Mouse (Mus musculus) forebrain, embryonic 11.5 days (tissue): ENCODE measurements around the gene Hrasls. TPM values are rescaled to one million over a fixed set of nuclear protein-coding genes. Genes with fewer than 3 reads are reported as not detected.

Experiments used
- ATAC-seq: fragments of 200-750 bp; cut with Nextera tagmentation; replicated peaks from 2 replicates; pipeline ENCODE4 v1.8.0; 2017; ENCODE audit warnings: moderate TSS enrichment; ENCODE audit not compliant: low FRiP score
- DNase-seq: peaks from one replicate; pipeline ENCODE4 v3.0.0-alpha.2; 2017; ENCODE audit warnings: low spot score
- H3K27ac ChIP-seq: fragments of 300-500 bp; sonication (generic); 2 replicates; pipeline ENCODE4 v1.5.1; 2014; ENCODE audit warnings: low read depth, low read length
- H3K27me3 ChIP-seq: fragments of 300-500 bp; sonication (generic); 2 replicates; pipeline ENCODE4 v1.6.1; 2014; ENCODE audit warnings: mild to moderate bottlenecking, low read length, mixed read lengths; ENCODE audit not compliant: control insufficient read depth, insufficient read depth
- H3K36me3 ChIP-seq: fragments of 300-500 bp; sonication (generic); 2 replicates; pipeline ENCODE4 v1.6.1; 2014; ENCODE audit warnings: mild to moderate bottlenecking, low read length, moderate library complexity, mixed read lengths; ENCODE audit not compliant: control insufficient read depth, insufficient read depth
- H3K4me1 ChIP-seq: fragments of 300-500 bp; sonication (generic); replicated peaks from 2 replicates; pipeline ENCODE4 v1.6.1; 2014; ENCODE audit warnings: low read length, mixed read lengths; ENCODE audit not compliant: control insufficient read depth, insufficient read depth
- H3K4me2 ChIP-seq: fragments of 300-500 bp; sonication (generic); 2 replicates; pipeline ENCODE4 v1.6.1; 2014; ENCODE audit warnings: low read depth, mild to moderate bottlenecking, low read length, moderate library complexity, mixed read lengths; ENCODE audit not compliant: severe bottlenecking
- H3K4me3 ChIP-seq: fragments of 300-500 bp; sonication (generic); 2 replicates; pipeline ENCODE4 v1.5.1; 2014; ENCODE audit warnings: low read depth, low read length
- H3K9ac ChIP-seq: fragments of 300-500 bp; sonication (generic); 2 replicates; pipeline ENCODE4 v1.6.1; 2014; ENCODE audit warnings: low read length
- H3K9me3 ChIP-seq: fragments of 300-500 bp; sonication (generic); 2 replicates; pipeline ENCODE4 v1.6.1; 2016; ENCODE audit warnings: low read length, mixed read lengths; ENCODE audit not compliant: control insufficient read depth
- WGBS: fragments of 180-500 bp; shearing (Covaris S2); extraction: QIAGEN DNeasy Blood & Tissue Kit; methylation state at CpG from one replicate; pipeline ENCODE4 v1.1.7; 2014; 5-methylcytosine and 5-hydroxymethylcytosine counted together
- polyA plus RNA-seq: library from polyadenylated mRNA; unstranded; fragments of >200 nt; fragmentation: Nextera tagmentation; extraction: Ambion mirVana; gene quantifications from 2 replicates; pipeline ENCODE4 v1.2.1, GENCODE M21; 2014

Hrasls gene
- polyA plus RNA-seq, 1 experiment from 2014 or later: 1.8 TPM

DNA sequence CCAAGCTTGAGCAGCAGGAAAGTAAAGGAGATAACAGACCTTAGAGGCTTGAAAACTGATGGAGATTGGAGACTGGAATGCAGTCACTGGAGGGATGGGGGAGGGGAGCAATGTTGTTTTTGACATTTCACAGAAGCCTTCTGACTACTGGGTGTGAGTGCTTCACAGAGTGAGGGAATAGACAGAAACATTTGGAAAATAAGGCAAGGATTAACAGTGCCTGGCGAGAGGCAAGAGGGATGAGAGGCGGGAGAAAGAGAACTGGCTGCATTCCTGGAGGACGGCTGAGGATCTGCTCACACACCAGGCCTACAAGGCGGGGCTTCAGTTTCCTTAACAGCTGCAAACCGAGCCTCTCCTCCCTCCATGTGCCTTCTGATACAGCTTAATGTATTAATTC lies 11.0 kb upstream of the Hrasls start:
- Histone ChIP-seq H3K4me2 (no peak overlapping the region), H3K9me3 (no peaks in the 10 kb centered on the region), H3K9ac (no peak overlapping the region), H3K36me3 (no peaks in the 10 kb centered on the region), H3K27me3 (no peaks in the 10 kb centered on the region), H3K27ac (no peak overlapping the region), H3K4me3 (no peak overlapping the region), H3K4me1 (no peaks in the 10 kb centered on the region)
- no peak for DNase-seq
- no peak for ATAC-seq
- WGBS: 21% methylated on average over 5 of the region's 5 CpGs

DNA sequence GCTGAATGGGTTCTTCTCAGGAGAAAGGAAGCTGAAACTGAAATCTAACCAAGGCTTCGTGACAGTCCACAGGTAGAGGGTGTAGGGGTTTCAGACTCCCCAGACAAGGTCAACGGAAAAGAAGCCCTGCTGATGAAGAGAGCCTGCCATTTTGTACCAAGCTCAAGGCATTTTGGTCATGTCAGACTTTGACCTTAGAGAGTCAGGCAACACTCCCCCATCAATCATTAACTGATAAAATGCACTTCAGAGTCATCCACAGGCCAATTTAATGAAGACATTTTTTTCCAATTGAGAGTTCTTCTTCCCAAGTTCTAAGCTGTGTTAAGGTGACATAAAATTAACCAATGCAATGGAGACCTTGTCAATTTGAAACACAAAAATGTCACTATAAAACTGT lies 8.3 kb upstream of the Hrasls start:
- Histone ChIP-seq H3K9me3 (no peaks in the 10 kb centered on the region), H3K4me3 (no peak overlapping the region), H3K4me1 (no peaks in the 10 kb centered on the region), H3K36me3 (no peaks in the 10 kb centered on the region), H3K27me3 (no peaks in the 10 kb centered on the region), H3K9ac (no peak overlapping the region), H3K27ac (no peak overlapping the region), H3K4me2 (no peak overlapping the region)
- no peak for ATAC-seq
- 85% methylated on average over 2 of the region's 2 CpGs for WGBS
- no peak for DNase-seq

DNA sequence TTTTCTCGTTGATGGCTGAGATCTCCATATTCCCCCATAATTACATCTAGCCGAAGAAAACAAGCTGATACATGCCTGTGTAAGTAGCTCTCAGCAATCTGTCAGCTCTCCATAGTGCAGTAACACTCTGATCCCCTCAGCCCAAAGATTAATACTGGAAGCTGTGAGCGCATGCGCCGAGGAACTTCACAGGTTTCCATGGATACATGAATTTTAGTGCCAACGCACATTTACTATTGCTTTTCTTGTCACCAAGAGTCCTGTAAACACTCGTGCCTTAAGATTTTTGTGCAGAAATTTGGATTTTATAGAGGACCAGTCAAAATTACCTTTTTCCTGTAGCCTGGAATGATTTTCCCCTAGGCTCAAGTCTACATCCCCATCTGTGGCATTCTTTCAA lies 4.6 kb upstream of the Hrasls start:
- no peak for DNase-seq
- ATAC-seq: no peak
- Histone ChIP-seq H3K27ac (no peak overlapping the region), H3K4me1 (no peaks in the 10 kb centered on the region), H3K36me3 (no peaks in the 10 kb centered on the region), H3K9me3 (no peaks in the 10 kb centered on the region), H3K4me2 (no peak overlapping the region), H3K27me3 (no peaks in the 10 kb centered on the region), H3K4me3 (no peak overlapping the region), H3K9ac (no peak overlapping the region)
- 81% methylated on average over 7 of the region's 7 CpGs for WGBS

DNA sequence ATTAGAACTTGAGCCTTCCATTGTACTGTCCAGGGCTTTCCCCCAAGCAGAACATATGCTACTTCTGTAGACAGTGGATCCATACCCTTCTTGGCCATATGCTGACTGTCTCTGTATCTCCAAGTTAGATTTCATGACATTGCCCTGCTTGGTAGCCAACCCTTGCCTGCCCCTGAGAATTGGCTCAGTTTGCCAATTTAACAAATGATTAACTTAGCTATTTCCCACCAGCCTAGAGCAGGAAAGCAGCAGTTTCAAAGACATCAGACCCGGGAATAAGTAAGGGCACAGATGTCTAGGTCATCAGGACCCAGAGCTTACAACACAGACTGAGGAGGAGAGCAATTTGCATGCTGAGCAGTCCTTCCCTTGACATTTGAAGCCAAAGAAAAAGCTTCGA lies 3.9 kb upstream of the Hrasls start:
- WGBS: 53% methylated on average over 2 of the region's 2 CpGs
- H3K4me3 ChIP-seq: no peak overlapping the region
- H3K9me3 ChIP-seq: no peaks in the 10 kb centered on the region
- H3K27ac ChIP-seq: no peak overlapping the region
- ATAC-seq (no peak), DNase-seq (no peak)
- H3K27me3 ChIP-seq: no peaks in the 10 kb centered on the region
- no peaks in the 10 kb centered on the region for H3K36me3 ChIP-seq
- H3K4me1 ChIP-seq: no peaks in the 10 kb centered on the region
- no peak overlapping the region for H3K4me2 ChIP-seq
- no peak overlapping the region for H3K9ac ChIP-seq

DNA sequence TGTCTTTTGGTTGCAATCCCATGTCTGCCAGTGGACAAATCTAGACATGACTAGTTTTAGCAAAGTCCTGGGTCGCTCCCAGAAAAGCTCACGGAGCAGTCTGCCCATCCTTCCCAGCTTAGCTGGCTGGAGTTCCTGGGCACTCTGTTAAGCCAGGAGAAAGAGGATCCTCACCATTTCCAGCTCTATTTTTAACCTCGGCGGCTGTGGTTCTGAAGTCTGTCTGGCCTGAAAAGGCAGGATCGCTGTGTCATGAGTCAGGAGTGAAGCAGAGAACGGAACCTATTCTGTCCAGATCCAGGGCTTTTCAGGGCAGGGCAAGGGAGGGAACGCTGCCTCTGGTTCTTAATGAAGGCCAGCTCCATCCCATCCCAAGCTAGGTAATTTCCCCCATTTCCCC lies 654 bp upstream of the Hrasls start:
- no peak overlapping the region for H3K27ac ChIP-seq
- no peak for ATAC-seq
- WGBS: 75% methylated on average over 7 of the region's 7 CpGs

DNA sequence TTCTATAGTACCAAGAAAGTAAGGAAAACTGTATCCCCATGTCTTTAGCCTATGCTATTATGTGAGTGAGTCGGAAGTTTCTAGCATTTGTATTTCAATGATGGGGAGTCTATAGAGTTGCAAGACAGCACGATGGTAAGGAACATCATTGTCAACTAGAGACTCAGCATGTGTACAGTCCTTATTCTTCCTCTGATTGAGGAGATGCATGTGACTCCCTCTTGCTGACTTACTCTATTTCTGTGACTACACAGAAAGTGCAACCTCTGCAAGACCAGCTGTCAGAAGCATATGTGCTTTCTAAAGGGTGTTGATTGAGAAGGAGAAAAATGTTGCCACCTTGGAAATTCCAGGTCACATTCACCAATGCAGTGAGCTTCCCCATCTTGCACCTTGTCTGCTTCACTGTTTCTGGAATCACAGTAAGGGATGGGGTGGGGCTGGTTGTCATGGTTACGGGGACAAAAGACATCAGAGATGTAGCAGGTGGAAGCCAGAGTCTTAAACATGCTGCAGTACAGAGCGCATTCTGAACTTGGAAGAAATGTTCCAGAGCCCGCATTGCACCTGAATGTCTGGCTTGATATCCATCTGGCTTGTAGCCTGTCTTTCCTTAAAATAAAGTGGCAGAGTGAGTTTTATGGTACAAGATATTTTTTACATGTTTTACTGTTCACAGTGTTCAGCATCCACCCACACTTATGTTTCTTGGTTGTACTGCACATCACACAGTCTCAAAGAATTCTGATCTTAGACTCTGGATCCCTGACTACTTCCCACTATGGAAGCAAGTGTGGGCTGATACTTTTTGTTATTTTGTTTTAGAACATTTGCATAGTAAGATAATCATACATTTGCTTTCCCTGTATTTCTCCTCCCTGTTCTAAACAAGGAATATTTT lies 7.2 kb downstream of the Hrasls start:
- Histone ChIP-seq H3K4me1 (no peaks in the 10 kb centered on the region), H3K4me2 (no peak overlapping the region), H3K27me3 (no peaks in the 10 kb centered on the region), H3K9ac (no peak overlapping the region), H3K4me3 (no peak overlapping the region), H3K9me3 (no peaks in the 10 kb centered on the region), H3K27ac (no peak overlapping the region), H3K36me3 (no peaks in the 10 kb centered on the region)
- no peak for ATAC-seq
- WGBS: 81% methylated on average over 5 of the region's 5 CpGs
- no peak for DNase-seq

More for the DNA sequence above, 654 bp upstream of the Hrasls start:
- Histone ChIP-seq H3K9me3 (no peaks in the 10 kb centered on the region), H3K36me3 (no peaks in the 10 kb centered on the region), H3K9ac (no peak overlapping the region), H3K4me3 (no peak overlapping the region), H3K4me1 (no peaks in the 10 kb centered on the region), H3K4me2 (no peak overlapping the region), H3K27me3 (0 out of 2 replicates have a peak, but pooled peaks cover 2% of the 10 kb centered on the region)
- DNase-seq: no peak

DNA sequence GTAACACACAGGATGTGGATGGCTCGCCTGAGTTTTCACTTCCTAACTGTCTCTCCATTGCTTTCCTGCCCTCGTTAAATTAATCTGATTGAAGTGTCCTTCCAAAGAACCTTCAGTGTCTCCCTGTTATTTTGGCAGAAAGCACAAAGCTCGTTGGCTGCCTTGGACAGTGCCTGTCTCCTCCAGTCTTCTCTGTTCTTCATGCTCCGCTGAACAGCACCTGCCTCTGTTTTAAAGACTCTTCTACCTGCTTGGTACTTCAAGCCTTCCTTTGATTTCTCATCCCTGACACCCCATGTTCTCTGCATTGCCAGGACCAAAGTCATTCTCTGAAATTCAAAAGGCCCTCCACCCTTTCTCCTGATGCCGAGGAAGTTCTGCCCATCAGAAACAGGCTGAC lies 26.5 kb downstream of the Hrasls start:
- 76% methylated on average over 5 of the region's 5 CpGs for WGBS
- no peak overlapping the region for H3K4me2 ChIP-seq
- ATAC-seq (no peak), DNase-seq (no peak)
- H3K9me3 ChIP-seq: no peaks in the 10 kb centered on the region
- no peak overlapping the region for H3K4me3 ChIP-seq
- no peaks in the 10 kb centered on the region for H3K27me3 ChIP-seq
- H3K9ac ChIP-seq: no peak overlapping the region
- H3K4me1 ChIP-seq: no peaks in the 10 kb centered on the region
- no peaks in the 10 kb centered on the region for H3K36me3 ChIP-seq
- no peak overlapping the region for H3K27ac ChIP-seq

DNA sequence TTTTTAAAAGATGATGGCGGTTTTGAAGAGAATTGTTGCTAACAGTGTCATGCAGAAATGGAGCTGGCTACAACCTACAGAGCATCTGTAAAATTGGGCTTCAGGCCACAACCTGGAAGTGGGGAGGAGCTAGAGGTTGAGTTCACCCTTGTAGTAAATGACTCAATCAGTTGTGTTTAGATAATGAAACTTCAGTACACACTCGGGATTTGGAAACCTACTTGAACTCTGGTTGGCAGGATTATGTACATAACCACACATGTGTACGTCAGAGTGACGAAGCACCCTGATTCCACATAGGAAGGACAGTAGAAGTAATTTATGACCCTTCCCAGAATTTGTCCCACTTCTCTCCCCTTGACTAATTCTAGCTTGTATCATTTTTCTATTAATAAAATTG lies 44.8 kb downstream of the Hrasls start:
- no peaks in the 10 kb centered on the region for H3K4me1 ChIP-seq
- H3K4me3 ChIP-seq: no peak overlapping the region
- H3K9me3 ChIP-seq: no peaks in the 10 kb centered on the region
- DNase-seq (no peak), ATAC-seq (no peak)
- 89% methylated on average over 4 of the region's 4 CpGs for WGBS
- H3K27ac ChIP-seq: no peak overlapping the region
- no peak overlapping the region for H3K9ac ChIP-seq
- no peaks in the 10 kb centered on the region for H3K27me3 ChIP-seq
- H3K36me3 ChIP-seq: no peaks in the 10 kb centered on the region
- H3K4me2 ChIP-seq: no peak overlapping the region
